Mouse (Mus musculus) layer of hippocampus, adult 9-11 months (tissue): ENCODE results near the gene Senp1.
A peak's percentile ranks its signal among the peaks of the same experiment; 100 is the strongest.

ENCODE experiments used
- DNase-seq: peaks from one replicate; pipeline ENCODE4 v3.0.0; 2022

Senp1 gene

GRCm38 (mm10) chr15:98043967-98044366, 49.6 kb downstream of the Senp1 start:
- no peak for DNase-seq

GRCm38 (mm10) chr15:98042508-98042907, 51.0 kb downstream of the Senp1 start:
- DNase-seq = no peak

DNA sequence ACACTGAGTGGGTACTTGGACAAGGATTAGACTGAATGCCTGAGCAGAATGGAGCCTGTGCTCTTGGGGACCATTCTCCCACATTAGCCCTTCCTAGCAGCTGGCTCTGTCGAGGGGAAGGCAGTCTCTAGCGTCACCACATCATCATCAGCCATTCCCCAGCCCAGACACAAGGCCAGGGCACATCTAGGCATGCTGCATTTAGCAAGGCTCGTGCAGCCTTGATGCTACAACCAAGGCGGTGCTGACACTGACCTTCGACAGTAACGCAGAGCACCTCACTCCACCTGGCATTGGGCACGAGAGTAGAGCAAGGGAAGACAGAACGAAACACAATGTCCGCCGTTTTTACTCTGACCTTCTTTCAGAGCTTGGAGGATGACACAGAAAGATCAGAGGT, 53.9 kb downstream of the Senp1 start:
- DNase-seq = no peak

DNA sequence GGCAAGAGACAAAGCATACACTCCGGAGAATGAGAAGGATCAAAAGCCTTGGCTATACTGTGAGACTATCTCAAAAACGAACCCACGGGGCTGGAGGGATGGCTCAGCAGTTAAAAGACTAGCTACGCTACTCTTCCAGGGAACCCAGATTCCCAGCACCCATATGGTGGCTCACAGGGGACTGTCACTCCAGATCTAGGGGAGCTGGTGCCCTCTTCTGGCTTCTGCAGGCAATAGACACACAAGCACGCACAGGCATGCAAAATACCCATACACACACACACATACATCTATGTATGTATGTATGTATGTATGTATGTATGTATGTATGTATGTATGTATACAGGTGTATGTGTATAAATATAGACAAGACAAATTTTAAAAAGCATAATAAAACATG, 57.0 kb downstream of the Senp1 start:
- DNase-seq = no peak

DNA sequence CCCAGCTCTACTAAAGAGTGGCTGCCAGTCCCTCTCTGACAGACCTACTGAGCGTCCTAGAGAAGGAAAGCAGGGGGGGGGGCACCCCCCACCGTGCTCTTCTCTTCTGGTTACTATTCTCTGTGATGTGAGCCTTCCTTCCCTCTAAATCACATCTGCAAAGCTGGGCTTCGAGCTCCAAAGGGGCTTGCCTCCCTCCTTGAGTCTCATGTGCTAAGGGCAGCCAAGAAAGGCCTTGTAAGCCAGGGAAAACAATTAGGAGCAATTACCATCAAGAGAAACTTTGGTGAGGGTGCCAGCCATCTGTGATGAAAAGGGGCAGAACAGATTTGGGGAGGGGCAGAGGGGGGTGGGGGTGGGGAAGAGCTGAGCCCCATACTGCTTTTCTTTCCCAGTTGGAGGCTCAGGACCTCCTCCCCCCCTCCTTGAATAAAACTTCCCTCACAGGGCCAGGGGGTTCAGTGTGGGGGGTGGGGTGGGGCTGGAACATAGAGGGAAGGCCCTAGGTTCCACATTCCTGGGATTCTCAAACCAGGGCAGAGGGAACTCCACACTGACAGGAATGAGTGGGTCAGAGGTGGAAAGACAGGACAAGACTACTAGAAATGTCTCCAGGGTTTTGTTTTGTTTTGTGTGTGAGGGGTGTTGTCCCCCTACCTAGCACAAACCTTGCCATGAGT, 58.3 kb downstream of the Senp1 start:
- no peak for DNase-seq

GRCm38 (mm10) chr15:98033233-98033748, 60.3 kb downstream of the Senp1 start:
- DNase-seq = peak; percentile 9

GRCm38 (mm10) chr15:98029798-98030197, 63.7 kb downstream of the Senp1 start:
- DNase-seq = no peak

- no peak for DNase-seq
Observed at GRCm38 (mm10) chr15:98026967-98027904, 66.3 kb downstream of the Senp1 start.

DNA sequence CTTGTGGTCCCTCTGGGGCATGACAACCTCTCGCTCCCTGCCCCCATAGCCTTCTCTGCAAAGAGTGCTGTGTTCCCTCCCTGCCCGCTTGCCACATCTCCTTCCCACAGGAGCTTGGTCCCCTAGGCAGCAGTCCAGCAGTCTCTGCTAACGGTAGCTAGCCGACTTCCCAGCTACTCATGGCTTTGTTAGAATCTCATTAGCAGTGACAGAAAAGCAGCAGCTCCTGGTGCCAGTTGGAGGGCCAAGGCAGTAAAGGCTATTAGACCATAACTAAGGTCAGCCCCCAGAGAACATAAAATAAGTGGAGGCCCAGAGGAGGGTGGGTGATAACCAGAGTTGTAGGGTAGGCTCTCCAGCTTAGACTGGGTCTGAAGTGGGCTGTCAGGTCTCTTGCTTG, 67.9 kb downstream of the Senp1 start:
- DNase-seq = no peak

DNA sequence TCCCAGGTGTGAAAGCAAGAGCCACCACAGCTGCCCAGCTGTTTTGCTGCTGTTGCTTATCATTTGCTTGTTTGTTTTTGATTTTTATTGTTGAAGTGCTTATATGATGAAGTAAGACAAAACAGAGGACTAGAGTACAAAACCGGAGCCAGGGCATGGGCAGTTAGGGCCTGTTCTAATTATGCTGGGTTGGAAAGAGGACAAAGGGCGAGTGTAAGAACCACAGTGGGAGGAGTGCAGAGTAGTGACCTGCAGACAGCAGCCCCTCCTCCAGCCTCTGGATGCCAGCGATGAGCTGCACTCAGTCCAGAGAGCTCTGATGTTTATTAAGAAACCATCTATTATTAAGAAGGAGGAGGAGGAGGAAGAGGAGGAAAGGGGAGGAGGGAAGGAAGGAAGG, 70.4 kb downstream of the Senp1 start:
- DNase-seq = no peak

- DNase-seq = no peak
Observed at GRCm38 (mm10) chr15:98021886-98022285, 71.7 kb downstream of the Senp1 start.

GRCm38 (mm10) chr15:98019047-98019446, 74.5 kb downstream of the Senp1 start:
- no peak for DNase-seq

GRCm38 (mm10) chr15:98017925-98018324, 75.6 kb downstream of the Senp1 start:
- DNase-seq = no peak

- DNase-seq = no peak
Observed at GRCm38 (mm10) chr15:98012810-98013209, 80.7 kb downstream of the Senp1 start.

DNA sequence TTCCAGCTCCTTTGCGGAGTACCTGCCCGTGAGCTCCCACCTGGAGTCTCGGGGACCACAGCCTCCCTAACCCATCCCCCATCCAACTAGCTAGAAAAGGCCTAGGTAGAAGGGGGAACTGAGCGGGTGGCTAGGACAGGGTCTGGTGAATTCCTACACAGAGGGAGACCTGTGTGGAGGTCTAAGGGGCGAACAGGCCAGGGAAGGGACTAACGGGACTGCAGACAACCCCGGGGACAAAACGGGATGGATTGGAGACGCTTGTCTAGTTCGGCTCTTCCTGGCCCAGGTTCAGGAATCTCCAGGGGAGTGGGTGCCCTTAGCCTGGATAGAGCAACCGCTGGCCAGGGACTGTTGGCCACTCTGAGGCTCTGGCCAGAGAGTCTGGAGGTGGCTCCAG, 88.4 kb downstream of the Senp1 start:
- DNase-seq = no peak

- DNase-seq = no peak
Observed at GRCm38 (mm10) chr15:98004740-98005159, 88.8 kb downstream of the Senp1 start.

DNA sequence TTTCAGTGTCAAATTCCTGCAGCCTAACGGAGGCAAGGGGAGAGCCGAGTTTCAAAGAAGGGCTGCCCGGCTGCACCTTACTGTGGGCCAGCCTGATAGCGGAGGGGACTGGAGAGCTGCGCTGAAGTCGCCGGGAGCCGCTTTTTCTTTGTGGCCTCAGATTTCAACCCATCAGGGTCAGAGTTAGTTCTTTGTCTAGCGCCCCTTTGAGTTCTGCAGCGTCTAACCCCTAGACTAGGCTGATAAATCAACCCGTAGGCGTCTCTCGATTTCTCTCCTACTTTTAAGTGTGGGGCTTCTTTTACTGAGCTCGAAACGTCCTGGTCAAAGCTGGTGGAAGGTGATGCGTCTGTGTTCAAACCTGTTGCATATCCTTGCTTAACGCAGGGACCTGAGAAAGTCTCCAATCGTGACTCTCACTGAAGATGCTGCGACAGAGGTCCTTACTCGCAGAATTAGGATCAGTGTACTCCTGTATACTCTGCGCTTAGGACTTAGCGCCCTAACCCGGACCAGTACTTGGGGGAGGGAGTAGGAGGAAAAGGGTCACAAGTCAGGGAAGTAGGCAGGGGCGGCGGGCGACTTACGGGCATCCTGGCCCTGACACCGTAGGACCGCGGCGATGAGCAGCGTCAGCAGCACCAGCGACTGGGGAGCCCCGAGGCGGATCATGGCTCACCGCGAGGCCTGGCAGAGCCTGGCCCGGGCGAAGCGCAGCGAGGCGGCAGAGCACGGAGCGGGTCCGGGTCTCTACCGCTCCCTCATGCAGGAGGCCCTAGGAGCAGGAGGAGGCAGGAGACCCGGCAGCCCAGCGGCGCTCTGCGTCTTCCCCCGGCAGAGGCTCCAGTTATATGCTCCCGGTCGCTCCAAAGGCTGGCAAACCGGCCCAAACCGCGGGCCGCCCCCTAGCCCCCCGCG, 89.5 kb downstream of the Senp1 start, which contains the start of gene Col2a1:
Col2a1 (minus strand) TSS at position 874 of the 918 bp plus-strand sequence.
- no peak for DNase-seq

DNA sequence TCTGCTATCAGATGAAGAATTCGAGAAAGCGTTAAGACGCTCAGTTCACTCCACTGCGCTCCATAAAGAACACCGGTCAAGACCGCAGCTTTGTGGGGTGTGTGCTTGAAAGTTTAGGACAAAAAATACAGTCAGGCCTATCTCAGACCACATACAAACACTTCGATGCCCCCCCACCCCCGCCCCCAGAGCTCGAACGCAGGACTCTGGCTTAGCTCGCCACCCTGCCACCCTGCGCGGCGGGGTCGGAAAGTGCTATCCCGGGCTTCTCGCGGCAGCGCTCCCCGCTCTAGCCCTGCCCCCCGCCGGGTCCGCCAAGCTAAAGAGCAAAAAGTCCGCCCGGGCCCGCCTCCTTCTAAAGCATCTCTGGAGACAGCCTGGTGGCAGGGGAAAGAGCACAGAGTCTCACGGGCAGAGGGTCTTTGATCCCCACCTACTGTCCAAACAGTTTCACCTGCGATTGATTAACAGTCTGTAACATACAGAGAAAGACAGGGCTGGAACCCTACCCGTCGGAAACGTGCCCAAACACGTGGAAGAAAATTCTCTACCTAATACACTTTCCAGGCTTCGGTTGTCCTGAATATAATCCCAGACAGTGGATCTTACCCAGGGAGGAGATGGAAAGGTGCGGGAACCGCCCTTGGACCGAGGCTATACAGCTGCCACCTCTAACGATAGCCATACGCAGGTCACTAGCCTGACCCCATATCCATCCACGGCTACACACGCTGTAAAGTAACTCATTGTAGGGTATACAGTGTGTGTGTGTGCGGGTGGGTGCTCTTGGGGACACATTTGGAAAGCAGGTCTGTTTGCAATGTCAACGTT, 90.3 kb downstream of the Senp1 start:
- no peak for DNase-seq

DNA sequence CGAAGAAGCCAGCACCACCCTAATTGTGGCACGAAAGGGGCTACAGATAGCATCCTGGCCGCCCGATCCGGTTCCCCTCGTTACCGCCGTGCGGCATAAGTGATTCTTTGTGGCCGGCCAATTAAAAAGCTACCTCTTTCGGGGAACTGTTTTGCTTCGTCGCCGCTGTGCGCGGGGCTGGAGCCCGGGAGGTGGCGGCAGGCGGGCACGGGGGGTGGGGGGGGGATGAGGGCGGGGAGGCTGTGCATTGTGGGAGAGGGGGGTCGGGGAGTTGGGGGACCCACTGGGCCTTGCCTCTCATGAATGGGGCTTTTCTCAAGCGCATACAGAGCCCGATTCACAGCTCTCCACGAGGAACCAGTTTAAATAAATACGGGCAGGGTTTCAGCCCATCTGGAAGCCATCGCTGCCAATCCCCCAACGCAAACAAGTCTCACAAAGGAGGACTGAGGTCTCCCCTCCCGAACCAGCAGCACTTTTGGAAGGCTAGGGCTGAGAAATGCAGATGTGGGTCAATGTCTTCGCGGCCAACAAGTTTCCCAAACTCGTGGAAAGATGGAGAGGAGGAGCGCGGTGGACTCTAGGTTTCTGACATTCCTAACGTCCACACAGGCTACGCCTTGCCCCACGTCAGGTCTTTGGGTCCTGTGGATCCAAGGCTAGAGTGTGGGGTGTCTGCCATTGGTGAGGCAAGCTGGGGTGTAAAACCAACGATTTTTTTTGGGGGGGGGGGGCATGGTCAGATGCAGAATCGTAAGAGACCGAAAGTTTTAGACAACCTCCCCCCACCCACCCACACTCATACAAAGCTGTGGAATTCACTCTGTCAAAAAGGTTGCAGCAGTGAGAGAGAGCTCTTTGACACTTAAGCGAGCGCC, 91.2 kb downstream of the Senp1 start:
- peak; percentile 73 for DNase-seq

DNA sequence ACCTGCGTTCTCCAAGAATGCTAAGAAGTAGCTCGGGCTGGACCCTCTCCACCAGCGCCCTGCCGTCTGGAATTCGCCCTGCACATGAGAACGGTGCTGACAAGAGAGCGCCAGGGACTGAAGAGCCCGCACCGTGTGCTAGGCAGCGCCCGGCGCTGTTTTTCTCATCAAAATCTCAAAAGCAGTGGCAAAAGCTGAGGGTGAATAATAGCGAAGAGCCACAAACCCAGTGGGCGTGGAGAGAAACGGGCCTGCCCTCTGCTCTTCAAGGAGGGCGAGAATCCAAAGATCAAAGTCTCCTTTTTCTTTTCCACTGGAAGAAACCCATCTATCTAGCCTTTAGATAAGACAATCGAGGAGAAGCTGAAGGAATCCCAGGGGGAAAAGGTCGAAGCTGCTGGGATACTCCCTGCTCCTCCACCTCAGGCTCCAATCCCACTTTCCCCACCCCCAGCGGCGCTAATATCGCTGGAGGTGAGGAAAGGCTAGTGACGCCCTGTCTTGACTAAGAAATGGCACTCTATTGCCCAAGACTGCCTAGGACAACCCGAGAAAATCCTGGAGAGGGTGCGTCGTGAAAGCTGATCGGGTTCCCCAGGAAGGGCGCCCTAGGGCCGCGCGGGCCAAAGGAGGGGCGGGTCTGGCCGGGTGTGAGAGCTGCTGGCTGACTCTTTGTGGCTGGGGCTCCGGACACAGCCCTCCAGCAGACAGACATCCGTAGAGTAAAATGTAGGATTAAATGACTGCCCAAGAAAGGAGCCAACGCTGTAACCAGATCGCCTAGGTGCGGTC, 92.0 kb downstream of the Senp1 start:
- DNase-seq = no peak
